Mouse (Mus musculus) splenic B cell, adult 2 months (primary cell): ENCODE data around the gene Lztfl1.

Experiments used
- DNase-seq: peaks from one replicate; pipeline ENCODE4 v3.0.0-alpha.2; 2011; ENCODE audit warnings: low read depth, low spot score
- H3K27me3 ChIP-seq: 2 replicates; pipeline ENCODE4 v1.6.1; 2012; ENCODE audit warnings: mild to moderate bottlenecking, low read length, moderate library complexity, mixed read lengths; ENCODE audit not compliant: control insufficient read depth, poor library complexity, insufficient read depth, severe bottlenecking
- H3K36me3 ChIP-seq: 2 replicates; pipeline ENCODE4 v1.6.1; 2012; ENCODE audit warnings: mild to moderate bottlenecking, low read length, moderate library complexity, mixed read lengths; ENCODE audit not compliant: control insufficient read depth, poor library complexity, insufficient read depth, severe bottlenecking

The Lztfl1 gene

GRCm38 (mm10) chr9:123649785-123650511 lies 67.5 kb downstream of the Lztfl1 start:
- no peaks in the 10 kb centered on the region for H3K36me3 ChIP-seq
- H3K27me3 ChIP-seq: no peaks in the 10 kb centered on the region
- no peak for DNase-seq
